Mouse (Mus musculus) liver, embryonic 12.5 days (tissue): ENCODE data around the gene Tmem150c. TPM values are rescaled to one million over a fixed set of nuclear protein-coding genes. Genes with fewer than 3 reads are reported as not detected.

Experiments used
- ATAC-seq: fragments of 200-750 bp; cut with Nextera tagmentation; 2 replicates; pipeline ENCODE4 v1.8.0; 2017; ENCODE audit warnings: moderate number of reproducible peaks, mild to moderate bottlenecking, moderate library complexity
- H3K27ac ChIP-seq: fragments of 300-500 bp; sonication (generic); 2 replicates; pipeline ENCODE4 v1.5.1; 2016; ENCODE audit warnings: mild to moderate bottlenecking
- H3K27me3 ChIP-seq: fragments of 300-500 bp; sonication (generic); replicated peaks from 2 replicates; pipeline ENCODE4 v1.6.1; 2016; ENCODE audit warnings: mild to moderate bottlenecking, moderate library complexity
- H3K36me3 ChIP-seq: fragments of 300-500 bp; sonication (generic); 2 replicates; pipeline ENCODE4 v1.6.1; 2016; ENCODE audit warnings: mild to moderate bottlenecking, moderate library complexity
- H3K4me1 ChIP-seq: fragments of 300-500 bp; sonication (generic); 2 replicates; pipeline ENCODE4 v1.6.1; 2016
- H3K4me2 ChIP-seq: fragments of 300-500 bp; sonication (generic); 2 replicates; pipeline ENCODE4 v1.6.1; 2016; ENCODE audit warnings: mild to moderate bottlenecking, moderate library complexity
- H3K4me3 ChIP-seq: fragments of 300-500 bp; sonication (generic); 2 replicates; pipeline ENCODE4 v1.5.1; 2016; ENCODE audit warnings: mild to moderate bottlenecking, moderate library complexity
- H3K9ac ChIP-seq: fragments of 300-500 bp; sonication (generic); 2 replicates; pipeline ENCODE4 v1.6.1; 2016; ENCODE audit warnings: mild to moderate bottlenecking, moderate library complexity
- H3K9me3 ChIP-seq: fragments of 300-500 bp; sonication (generic); replicated peaks from 2 replicates; pipeline ENCODE4 v1.6.1; 2016; ENCODE audit warnings: mild to moderate bottlenecking, moderate library complexity
- WGBS: fragments of 180-500 bp; shearing (Covaris S2); methylation state at CpG from one replicate; pipeline ENCODE4 v1.1.7; 2016; ENCODE audit not compliant: insufficient replicate concordance; 5-methylcytosine and 5-hydroxymethylcytosine counted together
- polyA plus RNA-seq: library from polyadenylated mRNA; unstranded; fragments of >200 nt; fragmentation: Nextera tagmentation; extraction: Ambion mirVana; gene quantifications from 2 replicates; pipeline ENCODE4 v1.2.1, GENCODE M21; 2016

The Tmem150c gene
- polyA plus RNA-seq, 1 experiment from 2014 or later, result 1.5 TPM

DNA sequence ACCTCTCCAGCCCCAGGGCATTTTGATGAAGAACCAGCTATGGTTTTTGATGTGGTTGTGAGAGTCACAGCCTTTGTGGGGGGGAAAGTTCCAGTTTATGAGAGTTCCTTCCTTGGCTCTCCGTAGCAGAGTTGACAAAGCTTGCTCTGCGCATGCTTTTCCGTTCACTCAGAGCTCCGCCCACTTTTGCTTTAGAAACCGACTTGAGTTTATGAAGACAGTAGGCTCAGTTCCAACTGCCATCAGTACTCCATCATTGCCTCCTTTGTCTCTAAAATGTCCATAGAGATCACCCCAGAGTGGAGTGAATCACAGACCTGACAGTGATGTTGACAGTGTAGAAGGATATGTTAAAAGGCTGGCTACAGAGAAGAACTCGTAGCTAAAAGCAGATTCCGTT is 3.8 kb upstream of the Tmem150c start:
- H3K4me1 ChIP-seq, result peaks cover 7% of the 10 kb centered on the region; the same call in 1 of the 2 replicates
- no peak for ATAC-seq
- no peak overlapping the region for H3K9ac ChIP-seq
- H3K36me3 ChIP-seq, result no peaks in the 10 kb centered on the region
- H3K27me3 ChIP-seq, result peaks cover 44% of the 10 kb centered on the region
- H3K9me3 ChIP-seq, result no peaks in the 10 kb centered on the region
- H3K4me3 ChIP-seq, result no peak overlapping the region
- no peak overlapping the region for H3K4me2 ChIP-seq
- 66% methylated on average over 7 of the region's 7 CpGs for WGBS
- H3K27ac ChIP-seq, result no peak overlapping the region

DNA sequence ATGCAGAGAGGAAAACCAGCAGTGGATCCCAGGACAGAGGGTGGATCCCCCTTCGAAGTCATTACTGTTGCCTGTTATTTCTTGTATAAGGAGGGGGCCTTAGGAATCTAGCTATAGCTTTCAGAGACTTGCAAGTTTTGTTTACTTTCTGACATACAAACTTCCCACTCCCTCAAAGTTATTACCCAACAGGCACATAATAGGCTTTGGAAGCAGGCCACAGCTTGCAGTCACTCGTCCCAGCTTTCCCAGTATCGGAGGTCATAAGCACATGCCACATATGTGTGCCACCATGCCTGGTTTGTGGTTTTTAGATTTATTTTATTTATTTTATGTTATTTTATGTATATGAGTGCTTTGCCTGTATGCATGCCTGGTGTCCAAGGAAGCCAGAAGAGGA is 3.2 kb upstream of the Tmem150c start:
- no peaks in the 10 kb centered on the region for H3K9me3 ChIP-seq
- ATAC-seq, result no peak
- H3K27me3 ChIP-seq, result peaks cover 49% of the 10 kb centered on the region
- H3K27ac ChIP-seq, result no peak overlapping the region
- no peak overlapping the region for H3K4me2 ChIP-seq
- H3K9ac ChIP-seq, result no peak overlapping the region
- H3K36me3 ChIP-seq, result no peaks in the 10 kb centered on the region
- peaks cover 7% of the 10 kb centered on the region; the same call in 1 of the 2 replicates for H3K4me1 ChIP-seq
- WGBS, result 70% methylated on average over 3 of the region's 3 CpGs
- H3K4me3 ChIP-seq, result no peak overlapping the region

- Histone ChIP-seq H3K4me2 (no peak overlapping the region), H3K36me3 (no peaks in the 10 kb centered on the region), H3K27ac (no peak overlapping the region), H3K4me3 (no peak overlapping the region), H3K9ac (no peak overlapping the region), H3K27me3 (peaks cover 57% of the 10 kb centered on the region), H3K4me1 (peaks cover 7% of the 10 kb centered on the region; the same call in 1 of the 2 replicates), H3K9me3 (no peaks in the 10 kb centered on the region)
- WGBS, result 35% methylated on average over 1 of the region's 1 CpGs
- no peak for ATAC-seq
Observed at GRCm38 (mm10) chr5:100162053-100162452, 2.4 kb upstream of the Tmem150c start.

DNA sequence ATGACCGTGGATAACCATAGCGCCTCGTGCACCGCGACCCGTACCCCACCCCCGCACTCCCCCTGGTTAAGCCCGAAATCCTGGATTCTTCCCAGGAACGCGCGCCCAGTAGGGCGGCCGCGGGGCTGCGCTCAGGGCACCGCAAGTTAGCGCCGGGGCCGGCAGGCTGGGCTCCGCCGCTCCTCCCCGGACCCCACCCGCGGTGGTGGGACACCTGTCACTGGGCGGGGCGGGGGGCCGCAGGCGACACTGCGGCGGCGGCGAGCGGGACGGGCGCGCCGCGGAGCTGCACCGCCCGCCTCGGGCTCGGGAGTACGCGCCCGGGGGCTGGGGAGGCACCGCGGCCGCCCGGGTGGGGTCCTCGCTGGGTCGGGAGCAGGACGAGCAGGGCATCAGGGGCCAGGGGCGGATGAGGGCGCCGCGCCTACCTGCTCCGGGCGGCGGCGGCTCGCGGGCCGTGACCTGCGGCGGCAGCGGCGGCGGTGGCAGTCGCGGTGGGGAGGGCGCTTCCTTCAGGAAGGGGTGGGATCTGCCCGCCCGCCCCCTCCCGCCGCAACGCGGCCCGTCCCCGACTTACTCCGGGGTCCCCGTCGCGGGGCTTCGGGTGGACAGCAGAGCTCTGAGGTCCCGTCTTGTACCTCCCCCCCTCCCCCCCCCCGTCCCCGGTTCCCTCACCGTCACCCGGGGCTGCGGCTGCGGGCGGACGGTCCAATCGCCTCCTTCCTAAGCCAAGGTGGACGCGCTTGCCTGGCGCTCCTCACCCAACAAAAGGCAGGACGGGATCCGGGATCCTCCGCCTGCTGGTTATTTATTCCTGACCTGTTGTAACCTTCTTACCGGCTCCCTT is 594 bp downstream of the Tmem150c start:
- Histone ChIP-seq H3K36me3 (no peaks in the 10 kb centered on the region), H3K4me3 (peak overlapping the region; percentile 61), H3K27ac (no peak overlapping the region), H3K9ac (peak overlapping the region; percentile 32; the same call in 1 of the 2 replicates), H3K27me3 (peaks cover 67% of the 10 kb centered on the region), H3K4me2 (peak overlapping the region; percentile 72), H3K4me1 (peaks cover 7% of the 10 kb centered on the region; the same call in 1 of the 2 replicates), H3K9me3 (no peaks in the 10 kb centered on the region)
- 0 out of 2 replicates have a peak, but pooled peaks have one; percentile 32 for ATAC-seq
- WGBS, result under 1% methylated on average over 90 of the region's 101 CpGs

DNA sequence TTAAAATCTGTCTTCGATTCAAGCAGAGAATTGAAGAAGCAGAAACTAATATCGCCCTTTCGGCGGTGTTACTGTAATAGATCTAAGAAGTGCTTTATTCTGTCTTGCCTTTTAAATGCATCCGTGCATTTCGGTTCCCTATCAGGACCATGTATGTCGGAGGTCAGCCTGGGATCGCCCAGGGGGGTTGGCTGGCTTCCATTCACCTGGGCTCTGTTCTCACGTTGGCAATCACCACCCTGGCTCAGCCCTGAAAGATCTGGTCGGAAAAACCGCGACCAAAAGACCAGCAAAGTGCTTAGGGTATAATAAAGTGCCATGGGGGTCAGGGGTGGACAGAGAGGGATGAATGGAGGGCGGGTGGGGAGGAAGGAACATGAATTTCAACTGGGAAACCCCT is 1.3 kb downstream of the Tmem150c start:
- no peak overlapping the region for H3K27ac ChIP-seq
- H3K4me1 ChIP-seq, result peaks cover 7% of the 10 kb centered on the region; the same call in 1 of the 2 replicates
- no peaks in the 10 kb centered on the region for H3K36me3 ChIP-seq
- peak overlapping the region; percentile 61 for H3K4me3 ChIP-seq
- 16% methylated on average over 13 of the region's 13 CpGs for WGBS
- H3K9ac ChIP-seq, result no peak overlapping the region
- peak overlapping the region; percentile 72 for H3K4me2 ChIP-seq
- ATAC-seq, result no peak
- H3K9me3 ChIP-seq, result no peaks in the 10 kb centered on the region
- H3K27me3 ChIP-seq, result peaks cover 67% of the 10 kb centered on the region

DNA sequence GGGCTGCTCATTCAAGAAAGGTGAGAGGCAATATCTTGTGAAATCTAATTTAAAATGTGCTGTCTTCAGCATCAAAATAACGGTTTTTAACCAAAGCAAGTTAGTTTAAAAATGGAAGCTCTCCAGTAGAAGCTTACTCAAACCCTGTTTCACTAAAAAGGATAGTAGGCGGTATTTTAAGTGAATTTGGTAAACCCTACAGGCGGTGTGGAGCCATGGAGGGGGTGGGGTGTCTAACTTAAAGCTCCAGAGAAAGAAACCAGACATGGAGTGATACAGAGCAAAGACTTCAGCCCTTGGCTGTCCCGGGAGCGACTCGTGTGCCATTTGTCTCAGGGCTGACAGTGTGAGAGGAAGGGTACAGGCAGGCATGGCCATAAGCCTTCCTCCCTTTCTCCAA is 4.0 kb downstream of the Tmem150c start:
- Histone ChIP-seq H3K4me3 (no peak overlapping the region), H3K27ac (no peak overlapping the region), H3K4me2 (no peak overlapping the region), H3K9ac (no peak overlapping the region), H3K9me3 (no peaks in the 10 kb centered on the region), H3K27me3 (peaks cover 48% of the 10 kb centered on the region), H3K4me1 (peaks cover 7% of the 10 kb centered on the region; the same call in 1 of the 2 replicates), H3K36me3 (no peaks in the 10 kb centered on the region)
- ATAC-seq, result no peak
- 51% methylated on average over 6 of the region's 6 CpGs for WGBS

- H3K9ac ChIP-seq, result no peak overlapping the region
- H3K4me1 ChIP-seq, result no peaks in the 10 kb centered on the region
- H3K27ac ChIP-seq, result no peak overlapping the region
- ATAC-seq, result no peak
- H3K36me3 ChIP-seq, result no peaks in the 10 kb centered on the region
- no peaks in the 10 kb centered on the region for H3K9me3 ChIP-seq
- no peak overlapping the region for H3K4me3 ChIP-seq
- 50% methylated on average over 3 of the region's 3 CpGs for WGBS
- H3K27me3 ChIP-seq, result no peaks in the 10 kb centered on the region
- no peak overlapping the region for H3K4me2 ChIP-seq
Observed at GRCm38 (mm10) chr5:100149967-100150366, 9.6 kb downstream of the Tmem150c start.

- WGBS, result 59% methylated on average over 7 of the region's 7 CpGs
Observed at GRCm38 (mm10) chr5:100144836-100145235, 14.8 kb downstream of the Tmem150c start.

GRCm38 (mm10) chr5:100127283-100127682 is 32.3 kb downstream of the Tmem150c start:
- Histone ChIP-seq H3K4me2 (no peak overlapping the region), H3K4me1 (no peaks in the 10 kb centered on the region), H3K27me3 (no peaks in the 10 kb centered on the region), H3K27ac (no peak overlapping the region), H3K9me3 (no peaks in the 10 kb centered on the region), H3K4me3 (no peak overlapping the region), H3K9ac (no peak overlapping the region), H3K36me3 (no peaks in the 10 kb centered on the region)
- no peak for ATAC-seq
- 56% methylated on average over 8 of the region's 8 CpGs for WGBS

More at GRCm38 (mm10) chr5:100144836-100145235, 14.8 kb downstream of the Tmem150c start:
- no peak overlapping the region for H3K27ac ChIP-seq
- H3K9me3 ChIP-seq, result no peaks in the 10 kb centered on the region
- H3K27me3 ChIP-seq, result no peaks in the 10 kb centered on the region
- no peak overlapping the region for H3K9ac ChIP-seq
- H3K4me3 ChIP-seq, result no peak overlapping the region
- H3K36me3 ChIP-seq, result no peaks in the 10 kb centered on the region
- no peaks in the 10 kb centered on the region for H3K4me1 ChIP-seq
- ATAC-seq, result no peak
- H3K4me2 ChIP-seq, result no peak overlapping the region

GRCm38 (mm10) chr5:100125409-100126123 is 34.0 kb downstream of the Tmem150c start:
- peaks cover 8% of the 10 kb centered on the region for H3K27me3 ChIP-seq
- ATAC-seq, result no peak
- H3K4me3 ChIP-seq, result no peak overlapping the region
- WGBS, result 68% methylated on average over 12 of the region's 12 CpGs
- H3K27ac ChIP-seq, result no peak overlapping the region
- no peaks in the 10 kb centered on the region for H3K4me1 ChIP-seq
- no peaks in the 10 kb centered on the region for H3K36me3 ChIP-seq
- H3K9ac ChIP-seq, result no peak overlapping the region
- H3K9me3 ChIP-seq, result no peaks in the 10 kb centered on the region
- no peak overlapping the region for H3K4me2 ChIP-seq

- no peak for ATAC-seq
- WGBS, result 43% methylated on average over 1 of the region's 1 CpGs
- Histone ChIP-seq H3K4me2 (no peak overlapping the region), H3K27ac (no peak overlapping the region), H3K4me3 (no peak overlapping the region), H3K9me3 (no peaks in the 10 kb centered on the region), H3K36me3 (no peaks in the 10 kb centered on the region), H3K27me3 (peaks cover 16% of the 10 kb centered on the region), H3K4me1 (no peaks in the 10 kb centered on the region), H3K9ac (no peak overlapping the region)
Observed at GRCm38 (mm10) chr5:100124530-100124929, 35.1 kb downstream of the Tmem150c start.

DNA sequence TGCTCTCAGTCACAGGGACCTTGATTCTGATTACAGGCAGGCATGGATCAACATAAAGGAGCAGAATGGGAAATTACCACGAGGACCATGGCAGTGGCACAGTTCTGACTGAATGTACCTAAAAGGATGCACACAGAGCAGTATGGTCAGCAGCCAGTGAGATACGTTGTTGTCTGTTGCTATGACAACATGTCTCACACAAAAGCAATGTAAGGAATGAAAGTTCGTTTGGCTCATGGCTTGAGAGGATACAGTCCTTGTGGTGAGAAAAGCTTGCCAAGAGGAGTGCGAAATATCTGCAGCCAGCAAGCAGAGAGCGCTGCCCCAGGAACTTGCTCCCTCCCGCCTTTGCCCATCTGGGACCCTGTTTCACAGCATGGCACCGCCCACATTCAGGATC is 36.3 kb downstream of the Tmem150c start:
- Histone ChIP-seq H3K9me3 (no peaks in the 10 kb centered on the region), H3K36me3 (no peaks in the 10 kb centered on the region), H3K27me3 (peaks cover 21% of the 10 kb centered on the region), H3K4me1 (no peaks in the 10 kb centered on the region), H3K4me2 (no peak overlapping the region), H3K9ac (no peak overlapping the region), H3K27ac (no peak overlapping the region), H3K4me3 (no peak overlapping the region)
- WGBS, result 41% methylated on average over 7 of the region's 7 CpGs
- no peak for ATAC-seq
